Mouse (Mus musculus) urinary bladder, postnatal 4 days (tissue): Measurements from ENCODE around the gene Pibf1.

Source experiments
- DNase-seq, 2 experiments: peaks; one replicate each; pipeline ENCODE4 v3.0.0; 2021 to 2022; ENCODE audit warnings: low spot score in 2 of 2

The Pibf1 gene

DNA sequence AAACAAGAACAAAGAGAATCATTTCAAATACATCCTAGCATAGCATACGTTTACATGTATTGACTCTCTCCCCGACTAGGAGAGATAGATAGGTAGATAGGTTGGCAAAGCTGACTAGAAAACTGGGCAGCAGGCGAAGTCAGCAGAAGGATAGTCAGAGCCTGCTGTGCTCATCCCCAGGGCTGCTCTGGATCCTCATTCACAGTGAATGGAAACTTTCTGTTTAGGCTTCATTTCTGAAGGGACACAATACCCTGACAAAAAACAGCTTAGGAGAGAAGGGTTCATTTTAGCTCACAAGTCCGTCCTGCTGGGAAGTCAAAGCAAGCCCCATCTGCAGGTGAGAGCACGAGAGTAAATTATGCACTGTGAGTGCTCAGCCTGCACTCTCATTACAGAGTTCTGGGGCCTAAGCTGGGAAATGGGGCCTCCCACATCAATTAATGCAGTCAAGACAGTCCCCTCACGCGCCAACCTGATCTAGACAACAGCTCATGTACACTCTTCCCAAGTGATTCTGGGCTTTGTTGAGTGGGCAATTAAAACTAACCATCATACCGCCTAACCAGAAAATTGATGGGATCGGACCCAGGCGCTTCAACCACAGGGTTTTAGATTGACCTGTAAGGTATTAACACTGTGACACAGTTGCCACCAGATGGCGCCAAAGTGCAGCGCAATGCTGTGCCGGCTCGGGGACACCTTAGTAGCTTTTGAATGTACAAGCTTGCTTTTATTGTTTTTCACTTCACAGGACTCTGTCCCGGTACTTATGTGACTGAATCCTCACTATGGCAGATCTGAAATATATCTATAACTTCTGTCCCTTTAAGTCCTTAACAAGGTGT is 42.8 kb downstream of the Pibf1 start:
- DNase-seq = peak; percentile 59 to 85

DNA sequence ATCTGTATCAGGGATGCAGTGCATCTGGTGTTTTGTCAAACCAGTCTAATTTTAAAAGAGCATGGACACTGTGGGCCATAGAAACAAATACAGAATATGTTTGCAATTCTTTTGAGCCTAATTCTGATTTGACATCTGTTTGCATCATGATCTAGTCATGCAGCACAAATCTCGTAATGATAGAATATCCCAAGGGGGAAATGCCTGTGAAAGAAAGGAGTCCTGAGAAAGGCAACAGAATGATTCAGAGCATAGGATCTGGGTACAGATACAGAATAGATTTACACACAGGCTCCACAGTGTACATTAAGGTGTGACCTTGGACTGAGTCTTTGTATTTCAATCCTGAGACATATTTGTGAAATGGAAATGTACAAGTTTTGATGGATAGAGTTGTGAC is 47.6 kb downstream of the Pibf1 start:
- DNase-seq = no peak

GRCm38 (mm10) chr14:99152683-99153082 is 53.5 kb downstream of the Pibf1 start:
- no peak for DNase-seq

DNA sequence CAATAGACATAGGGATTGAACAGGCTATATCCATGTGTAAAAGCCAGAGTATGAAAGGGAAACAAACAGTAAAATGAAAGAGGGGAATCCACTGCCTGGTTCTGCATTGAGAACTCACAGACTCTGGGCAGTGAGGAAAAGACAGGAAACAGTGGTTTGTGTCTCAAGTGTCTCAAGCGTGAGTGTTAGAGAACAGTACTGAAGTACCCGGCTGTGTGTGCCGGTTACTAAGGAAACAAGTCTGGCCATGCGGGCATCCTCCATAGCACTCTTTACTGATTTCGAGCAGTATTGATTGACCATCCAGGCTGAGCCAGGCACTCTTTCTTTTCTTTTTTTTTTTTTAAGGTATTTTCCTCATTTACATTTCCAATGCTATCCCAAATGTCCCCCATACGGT is 60.7 kb downstream of the Pibf1 start:
- DNase-seq = no peak

- no peak for DNase-seq
Observed at GRCm38 (mm10) chr14:99163051-99163450, 63.8 kb downstream of the Pibf1 start.

DNA sequence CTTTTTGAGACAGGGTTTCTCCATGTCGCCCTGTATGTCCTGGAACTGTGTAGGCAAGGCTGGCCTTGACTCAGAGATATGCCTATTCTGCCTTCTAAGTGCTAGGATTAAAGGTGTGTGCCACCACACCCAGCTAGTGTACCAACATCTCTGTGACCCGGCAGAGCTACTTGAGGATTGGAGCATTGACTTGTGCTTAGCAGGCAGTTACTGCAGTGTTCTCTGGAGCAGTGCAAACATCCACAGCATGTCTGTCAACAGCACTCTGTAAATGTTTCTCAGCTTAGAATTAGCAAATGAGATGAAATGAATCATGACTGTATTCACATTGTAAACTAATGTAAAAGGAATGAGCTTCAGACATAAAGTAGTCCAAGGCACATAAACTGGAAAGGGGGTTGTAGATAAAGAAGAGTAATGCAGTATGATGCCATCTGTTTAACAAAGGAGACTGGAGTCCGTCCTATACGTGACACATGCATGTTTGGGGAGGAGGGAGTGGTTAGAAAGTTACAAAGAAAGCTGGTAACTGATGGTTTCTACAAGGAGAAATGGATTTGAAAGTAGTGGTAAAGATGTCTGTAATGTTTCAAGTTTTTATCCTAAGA is 75.0 kb downstream of the Pibf1 start:
- no peak for DNase-seq

DNA sequence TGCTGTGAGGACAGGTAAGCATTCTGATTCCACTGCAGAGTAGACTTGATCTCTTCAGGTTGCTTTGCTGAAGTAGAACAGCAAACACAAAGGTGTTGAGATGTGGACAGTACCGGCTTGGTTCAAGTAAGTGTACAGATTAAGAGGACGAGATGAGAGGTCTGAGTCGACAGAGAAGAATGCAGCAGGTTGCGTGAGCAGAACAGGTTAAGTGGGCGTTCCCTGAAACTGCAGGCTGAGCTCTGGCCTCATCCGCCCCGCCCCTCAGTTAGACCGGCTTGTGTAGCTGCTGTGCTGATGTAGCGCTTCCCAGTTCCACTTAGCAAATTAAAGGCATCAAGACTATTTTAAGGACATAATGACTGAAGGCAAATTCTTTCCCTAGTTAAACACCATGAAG is 77.3 kb downstream of the Pibf1 start:
- DNase-seq = peak in 1 of 2 experiments; percentile 27

GRCm38 (mm10) chr14:99190153-99190790 is 91.0 kb downstream of the Pibf1 start:
- DNase-seq = no peak

DNA sequence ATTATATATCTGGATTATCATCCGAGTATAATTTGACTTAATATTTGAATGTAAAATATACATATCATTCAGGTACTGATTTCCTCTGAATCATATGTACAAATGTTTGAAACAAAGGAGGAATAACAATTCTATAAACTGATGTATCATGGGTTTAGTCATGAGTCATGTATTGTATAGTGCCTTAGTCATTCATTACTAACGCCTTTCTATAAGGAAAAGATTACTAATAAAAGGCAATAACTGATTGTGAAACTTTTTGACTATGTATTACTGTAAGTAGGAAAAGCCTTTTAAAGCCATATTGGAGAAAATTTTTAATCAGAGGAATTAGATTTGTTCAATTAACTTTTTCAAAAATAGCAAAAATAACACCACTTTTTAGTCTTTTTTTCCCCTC is 106.6 kb downstream of the Pibf1 start:
- no peak for DNase-seq

DNA sequence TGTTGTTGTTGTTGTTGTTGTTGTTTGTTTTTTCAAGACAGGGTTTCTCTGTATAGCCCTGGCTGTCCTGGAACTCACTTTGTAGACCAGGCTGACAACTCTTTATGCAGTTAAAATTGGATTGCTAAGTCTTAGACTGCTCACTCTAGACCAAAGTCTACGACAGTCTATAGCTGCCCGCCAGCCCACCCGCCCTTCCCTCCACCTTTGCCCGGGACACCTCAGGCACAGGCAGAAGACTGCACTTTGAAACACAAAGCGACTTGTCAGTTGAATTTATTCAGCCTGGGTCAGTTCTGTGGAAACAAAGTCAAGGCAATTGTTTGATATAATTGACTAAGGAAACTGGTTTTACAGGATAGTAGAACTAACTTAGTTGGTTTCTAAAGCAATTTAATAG is 107.4 kb downstream of the Pibf1 start:
- no peak for DNase-seq

DNA sequence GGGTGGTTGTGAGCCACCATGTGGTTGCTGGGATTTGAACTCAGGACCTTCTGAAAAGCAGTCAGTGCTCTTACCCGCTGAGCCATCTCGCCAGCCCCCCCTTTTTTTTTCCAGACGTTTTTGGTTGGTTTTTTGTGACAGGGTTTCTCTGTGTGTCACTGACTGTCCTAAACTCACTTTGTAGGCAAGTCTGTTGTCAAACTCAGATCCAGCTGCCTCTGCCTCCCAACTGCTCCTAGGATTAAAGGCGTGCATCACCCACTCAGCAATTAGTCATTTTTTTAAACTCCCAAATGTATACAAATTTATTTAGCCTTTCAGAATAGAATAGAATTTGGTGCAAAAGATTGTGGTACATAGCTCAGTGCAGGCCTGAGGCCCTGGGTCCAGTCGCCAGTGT is 111.2 kb downstream of the Pibf1 start:
- no peak for DNase-seq

- DNase-seq = no peak
Observed at GRCm38 (mm10) chr14:99218396-99219012, 119.3 kb downstream of the Pibf1 start.

DNA sequence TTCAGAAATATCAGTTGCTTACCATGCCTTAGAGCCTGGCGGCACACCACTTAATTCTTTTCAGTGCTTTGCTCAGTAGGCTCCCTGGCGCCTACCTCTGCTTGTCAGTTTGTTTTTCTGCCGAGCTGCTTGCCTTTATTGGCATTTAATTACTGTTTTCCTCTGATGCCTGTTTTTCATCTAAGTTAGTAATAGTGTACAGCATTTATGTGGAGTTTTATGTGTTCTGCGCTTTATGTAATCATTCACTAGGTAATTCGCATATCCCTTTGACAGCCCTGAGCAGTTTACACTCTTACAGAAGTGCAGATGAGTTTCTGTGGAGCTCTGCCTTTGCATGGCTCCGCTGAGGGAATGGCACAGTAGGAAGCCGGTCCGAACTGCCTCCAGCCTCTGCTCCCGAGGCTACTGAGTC is 120.5 kb downstream of the Pibf1 start:
- no peak for DNase-seq

- no peak for DNase-seq
Observed at GRCm38 (mm10) chr14:99225929-99226328, 126.7 kb downstream of the Pibf1 start.

DNA sequence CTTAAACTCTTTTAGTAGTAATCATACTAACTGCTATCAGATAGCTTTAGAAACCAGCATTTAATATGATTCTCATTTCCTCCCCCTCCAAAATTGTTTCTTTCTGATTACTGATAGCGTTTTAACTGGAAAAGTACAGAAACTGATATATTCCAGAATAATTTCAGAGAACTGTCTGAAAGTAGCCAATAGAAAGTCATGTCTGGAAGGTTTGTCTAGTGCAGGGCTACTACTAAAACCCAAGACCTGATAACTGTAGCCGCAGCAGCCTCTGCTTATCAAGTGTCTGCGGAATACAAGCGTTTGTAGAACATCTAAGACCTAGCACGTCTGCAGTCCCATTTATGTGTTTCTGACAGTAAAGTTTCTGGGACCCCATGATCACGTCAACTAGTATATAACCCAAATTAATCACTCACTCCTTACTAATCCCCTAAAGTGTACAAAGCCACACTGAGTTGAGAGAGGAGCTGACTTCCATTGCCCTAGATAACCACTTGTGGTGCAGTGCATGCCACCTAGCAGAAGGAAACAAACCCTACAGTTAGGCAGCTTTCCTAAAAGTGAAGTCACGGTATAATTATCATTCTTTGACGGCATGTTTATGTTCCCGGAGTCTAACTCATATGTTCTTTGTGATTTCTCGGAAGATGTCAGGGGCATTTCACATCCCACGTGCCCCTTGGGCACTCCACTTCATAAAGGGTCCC is 130.0 kb downstream of the Pibf1 start:
- DNase-seq = no peak

- no peak for DNase-seq
Observed at GRCm38 (mm10) chr14:99233056-99233455, 133.8 kb downstream of the Pibf1 start.

- DNase-seq = no peak
Observed at GRCm38 (mm10) chr14:99237115-99237514, 137.9 kb downstream of the Pibf1 start.

- no peak for DNase-seq
Observed at GRCm38 (mm10) chr14:99240563-99240962, 141.3 kb downstream of the Pibf1 start.

DNA sequence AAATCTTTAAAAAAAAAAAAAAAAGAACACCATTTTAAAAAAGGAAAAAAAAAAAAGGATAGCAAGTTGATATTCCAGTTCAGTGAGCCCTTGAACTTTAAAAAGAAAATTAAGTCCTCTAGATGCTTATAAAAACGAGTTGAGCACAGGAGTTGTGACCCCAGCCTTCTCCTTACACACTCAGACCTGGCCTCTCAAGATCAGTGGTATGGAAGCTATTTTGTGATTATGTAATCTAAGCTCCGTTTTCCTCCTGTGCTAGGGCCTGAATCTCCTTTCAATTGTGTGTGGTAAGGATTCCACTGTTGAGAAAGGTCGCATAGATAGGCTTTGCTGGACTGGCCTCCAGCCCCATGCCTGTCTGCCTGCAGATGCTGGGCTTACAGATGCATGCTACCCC is 145.3 kb downstream of the Pibf1 start:
- no peak for DNase-seq

DNA sequence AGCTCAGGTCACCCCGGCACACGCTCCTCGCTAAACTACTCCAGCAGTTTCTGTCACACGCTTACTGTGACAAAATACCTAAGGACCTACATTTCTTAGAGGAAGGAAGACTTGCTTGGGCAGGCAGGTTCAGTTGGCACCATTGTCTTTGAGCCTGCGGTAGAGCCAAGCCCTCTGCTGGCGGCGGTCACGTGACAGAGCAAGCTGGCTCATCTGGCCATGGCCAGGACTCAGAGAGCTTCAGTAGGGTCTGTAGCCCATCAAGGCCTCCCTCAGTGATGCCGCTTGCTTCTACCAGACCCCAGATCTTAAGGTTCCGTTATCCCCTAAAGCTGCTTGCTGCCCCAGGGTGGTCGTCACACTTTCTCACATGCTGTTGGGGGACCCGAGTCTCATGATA is 162.8 kb downstream of the Pibf1 start:
- no peak for DNase-seq

DNA sequence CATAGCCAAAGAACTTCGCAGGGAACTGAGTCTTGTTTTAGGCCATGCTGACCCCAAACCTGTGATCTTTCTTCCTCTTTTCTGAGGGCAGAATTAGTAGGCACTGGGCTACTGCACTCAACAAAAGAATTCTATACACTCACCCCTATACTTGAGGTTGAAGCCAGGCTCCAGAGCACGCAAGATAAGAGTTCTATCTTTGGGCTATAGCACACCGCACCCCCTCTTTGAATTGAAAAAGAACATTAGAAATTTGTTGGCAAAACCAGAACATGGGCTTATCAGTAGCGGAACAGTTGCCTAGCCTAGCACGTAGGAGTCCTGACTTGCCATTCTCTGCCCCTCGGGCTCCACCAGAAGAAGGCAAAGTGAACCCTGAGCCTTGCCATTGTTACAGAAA is 164.6 kb downstream of the Pibf1 start:
- DNase-seq = no peak

- DNase-seq = no peak
Observed at GRCm38 (mm10) chr14:99265791-99266190, 166.6 kb downstream of the Pibf1 start.
